Mouse (Mus musculus): ENCODE data around the gene Klrb1. TPM values are rescaled to one million over a fixed set of nuclear protein-coding genes. Genes with fewer than 3 reads are reported as not detected.
"Not testable (repeated sequence)": the region's sequence is repeated elsewhere in the genome, so short reads cannot be mapped to it uniquely, and the experiment has no call there.

Gene Klrb1
- total and polyA plus RNA-seq, 3 experiments: not detected

DNA sequence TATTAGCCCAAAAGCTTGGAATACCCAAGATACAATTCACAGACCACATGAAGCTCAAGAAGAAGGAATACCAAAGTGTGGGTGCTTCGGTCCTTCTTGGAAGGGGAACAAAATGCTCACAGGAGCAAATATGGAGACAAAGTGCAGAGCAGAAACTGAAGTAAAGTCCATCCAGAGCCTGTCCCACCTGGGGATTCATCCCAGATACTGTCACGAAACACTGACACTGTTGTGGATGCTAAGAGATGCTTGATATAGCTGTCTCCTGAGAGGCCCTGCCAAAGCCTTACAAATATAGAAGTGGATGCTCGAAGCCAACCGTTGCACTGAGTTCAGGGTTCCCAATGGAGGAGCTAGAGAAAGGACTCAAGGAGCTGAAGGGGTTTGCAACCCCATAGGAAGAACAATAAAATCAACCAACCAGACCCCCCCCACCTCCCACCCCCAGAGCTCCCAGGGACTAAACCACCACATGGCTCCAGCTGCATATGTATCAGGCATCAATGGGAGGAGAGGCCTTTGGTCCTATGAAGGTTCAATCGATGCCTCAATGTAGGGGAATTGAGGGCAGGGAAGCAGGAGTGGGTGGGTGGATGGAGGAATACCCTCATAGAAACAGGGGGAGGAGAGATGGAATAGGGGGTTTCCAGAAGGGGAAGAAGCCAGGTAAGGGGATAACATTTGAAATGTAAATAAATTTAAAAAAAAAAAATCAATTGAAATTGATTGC is 36.5 kb upstream of the Klrb1 start:
- peaks cover 1% of the 10 kb centered on the region; the same call in 1 of the 2 replicates for H3K4me1 ChIP-seq (ENCODE audit: control insufficient read depth, insufficient read depth, low read length)
- H3K27ac ChIP-seq: no peak overlapping the region
- no peaks in the 10 kb centered on the region for H3K79me2 ChIP-seq (replicated peaks; ENCODE audit: control insufficient read depth, insufficient read depth, low read length)
- H3K9ac ChIP-seq (ENCODE audit: low read depth, low read length): no peak overlapping the region
- H3K27me3 ChIP-seq (ENCODE audit: control insufficient read depth, insufficient read depth, low read length): no peaks in the 10 kb centered on the region
- H3K36me3 ChIP-seq (ENCODE audit: control insufficient read depth, insufficient read depth, low read length): no peaks in the 10 kb centered on the region
- WGBS: 83% methylated on average over 5 of the region's 5 CpGs
- intact Hi-C loops (cut with DNase I): loop anchor here (10.0 kb wide), 1 partner anchor 155 kb away; no protein-coding TSS in a partner anchor
- DNase-seq: no peak
- H3K4me3 ChIP-seq: no peak overlapping the region
- TF ChIP-seq EP300 (IDR thresholded peaks at IDR 0.05; ENCODE audit: insufficient read depth, low read depth, low read length) (no peak), CTCF (IDR thresholded peaks at IDR 0.05) (no peak), POLR2A (IDR thresholded peaks at IDR 0.05; ENCODE audit: insufficient read depth, low read depth, low read length) (no peak)

DNA sequence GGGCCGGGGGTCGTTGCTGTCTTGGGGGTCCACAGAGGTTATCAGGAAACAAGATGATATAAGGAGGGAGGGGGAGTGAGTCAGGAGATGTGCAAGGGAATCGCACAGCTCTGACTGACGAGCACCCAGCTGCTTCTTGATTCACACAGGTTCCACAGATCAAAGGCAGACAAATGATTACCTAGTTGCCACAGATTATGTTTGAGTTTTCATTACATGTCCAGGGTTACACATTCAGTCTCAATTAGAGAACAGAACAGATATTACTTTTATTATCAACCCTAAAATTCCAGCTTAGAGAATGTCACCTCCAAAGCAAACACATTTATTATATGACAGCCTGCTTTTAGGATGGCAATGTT is 32.5 kb upstream of the Klrb1 start:
- not testable (repeated sequence) for H3K9ac ChIP-seq (ENCODE audit: low read depth, low read length); DNase-seq; H3K27ac ChIP-seq; H3K27me3 ChIP-seq (ENCODE audit: control insufficient read depth, insufficient read depth, low read length); H3K4me3 ChIP-seq; H3K79me2 ChIP-seq (replicated peaks; ENCODE audit: control insufficient read depth, insufficient read depth, low read length); H3K36me3 ChIP-seq (ENCODE audit: control insufficient read depth, insufficient read depth, low read length); H3K4me1 ChIP-seq (ENCODE audit: control insufficient read depth, insufficient read depth, low read length)
- WGBS: 47% methylated on average over 4 of the region's 4 CpGs
- intact Hi-C loops (cut with DNase I): loop anchor here (2.0 to 10.0 kb wide), 2 partner anchors 123 to 151 kb away; no protein-coding TSS in a partner anchor

DNA sequence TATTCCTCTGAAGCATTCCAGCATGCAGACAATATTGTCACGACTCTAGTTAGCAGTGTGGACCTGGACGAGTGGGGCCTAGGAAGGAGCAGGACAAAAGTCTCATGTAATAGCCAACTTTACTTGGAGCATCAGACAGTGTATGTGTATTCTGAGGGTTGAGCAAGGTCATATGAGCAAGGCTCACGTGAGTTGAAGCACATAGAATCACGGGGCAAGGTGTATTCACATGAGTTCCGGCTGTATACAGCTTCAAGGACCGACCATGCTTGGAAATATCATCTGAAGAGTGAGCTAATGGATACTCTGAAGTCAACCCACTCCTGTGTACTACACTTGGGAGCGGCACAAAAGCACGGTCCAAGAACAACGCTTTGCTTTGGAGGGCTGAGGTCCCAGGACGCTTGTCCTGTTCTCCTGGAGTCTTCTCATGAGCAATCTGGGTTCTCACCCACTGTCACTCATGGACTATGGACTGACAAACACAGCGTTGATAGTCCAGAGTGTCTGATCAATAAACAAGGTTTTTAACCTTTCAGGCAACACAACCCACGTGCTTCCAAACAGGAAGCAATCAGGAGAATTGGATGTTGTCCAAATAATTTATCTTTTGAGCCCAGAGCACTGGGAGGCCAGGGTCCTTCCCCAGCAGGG is 32.0 kb upstream of the Klrb1 start:
- not testable (repeated sequence) for H3K27me3 ChIP-seq (ENCODE audit: control insufficient read depth, insufficient read depth, low read length); H3K79me2 ChIP-seq (replicated peaks; ENCODE audit: control insufficient read depth, insufficient read depth, low read length); H3K9ac ChIP-seq (ENCODE audit: low read depth, low read length); H3K4me3 ChIP-seq; H3K4me1 ChIP-seq (ENCODE audit: control insufficient read depth, insufficient read depth, low read length); H3K36me3 ChIP-seq (ENCODE audit: control insufficient read depth, insufficient read depth, low read length); H3K27ac ChIP-seq; DNase-seq
- WGBS: 64% methylated on average over 12 of the region's 12 CpGs
- intact Hi-C loops (cut with DNase I): loop anchor here (2.0 to 10.0 kb wide), 2 partner anchors 122 to 150 kb away; no protein-coding TSS in a partner anchor

DNA sequence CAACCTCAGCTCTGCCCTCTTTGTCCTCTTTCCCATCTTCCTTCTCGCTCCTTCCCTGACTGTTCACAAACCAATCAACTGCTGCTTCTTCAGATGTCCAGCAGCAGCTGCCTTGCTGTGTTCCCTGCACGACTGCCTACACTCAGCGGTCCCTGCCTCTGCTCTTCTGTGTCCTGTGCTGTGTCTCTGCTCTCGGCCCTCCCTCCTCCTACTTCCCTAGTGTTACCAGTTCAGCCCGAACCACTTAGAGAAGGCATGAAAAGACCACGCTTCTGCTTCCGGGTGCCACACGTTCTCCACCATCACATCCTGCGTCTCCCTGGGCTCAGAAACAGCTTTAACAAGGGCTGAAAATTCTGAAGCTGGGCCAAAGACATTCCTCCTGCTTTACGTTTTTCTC is 31.4 kb upstream of the Klrb1 start:
- H3K79me2 ChIP-seq (replicated peaks; ENCODE audit: control insufficient read depth, insufficient read depth, low read length); H3K36me3 ChIP-seq (ENCODE audit: control insufficient read depth, insufficient read depth, low read length); H3K4me3 ChIP-seq; H3K27me3 ChIP-seq (ENCODE audit: control insufficient read depth, insufficient read depth, low read length); H3K27ac ChIP-seq; H3K4me1 ChIP-seq (ENCODE audit: control insufficient read depth, insufficient read depth, low read length): not testable (repeated sequence)
- intact Hi-C loops (cut with DNase I): loop anchor here (2.0 to 10.0 kb wide), 2 partner anchors 121 to 149 kb away; no protein-coding TSS in a partner anchor
- DNase-seq: peak; percentile 21 to 32
- 35% methylated on average over 10 of the region's 10 CpGs for WGBS
- H3K9ac ChIP-seq (ENCODE audit: low read depth, low read length): peak overlapping the region; percentile 22

DNA sequence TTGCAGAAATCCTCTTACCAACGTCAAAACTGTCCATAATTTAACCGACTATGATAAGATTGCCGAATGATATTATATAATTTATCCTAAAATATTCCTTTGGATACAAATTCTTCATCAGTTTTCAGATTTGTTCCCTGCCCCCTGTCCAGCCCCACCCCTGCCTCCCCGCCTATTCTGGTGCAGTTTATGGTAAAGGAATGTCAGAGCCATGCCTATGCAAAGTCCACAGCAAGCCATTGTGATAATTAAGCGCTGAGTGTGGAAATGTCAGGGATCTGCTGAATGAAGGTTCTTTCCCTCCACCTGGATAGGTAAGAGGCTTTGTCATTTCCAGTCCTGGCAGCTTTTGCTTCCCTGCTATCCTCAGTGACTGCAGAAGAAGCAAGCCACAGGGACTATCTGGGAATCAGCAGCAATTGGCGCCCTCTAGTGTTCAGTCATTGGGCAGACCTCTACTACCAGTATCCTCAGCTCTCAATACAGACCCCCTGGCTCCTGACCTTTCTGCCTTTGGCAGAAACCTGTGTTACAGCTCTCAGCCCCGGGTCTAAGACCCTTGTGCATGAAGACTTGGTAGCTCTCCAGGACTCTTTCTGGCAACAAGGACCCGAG is 30.9 kb upstream of the Klrb1 start:
- TF ChIP-seq CTCF (IDR thresholded peaks at IDR 0.05): peak; percentile 74
- not testable (repeated sequence) for H3K4me1 ChIP-seq (ENCODE audit: control insufficient read depth, insufficient read depth, low read length); H3K36me3 ChIP-seq (ENCODE audit: control insufficient read depth, insufficient read depth, low read length); H3K79me2 ChIP-seq (replicated peaks; ENCODE audit: control insufficient read depth, insufficient read depth, low read length); H3K4me3 ChIP-seq; H3K27ac ChIP-seq; H3K9ac ChIP-seq (ENCODE audit: low read depth, low read length); H3K27me3 ChIP-seq (ENCODE audit: control insufficient read depth, insufficient read depth, low read length)
- WGBS: 35% methylated on average over 8 of the region's 8 CpGs
- intact Hi-C loops (cut with DNase I): loop anchor here (2.0 to 10.0 kb wide), 2 partner anchors 121 to 149 kb away; no protein-coding TSS in a partner anchor
- peak; percentile 70 to 80 for DNase-seq

DNA sequence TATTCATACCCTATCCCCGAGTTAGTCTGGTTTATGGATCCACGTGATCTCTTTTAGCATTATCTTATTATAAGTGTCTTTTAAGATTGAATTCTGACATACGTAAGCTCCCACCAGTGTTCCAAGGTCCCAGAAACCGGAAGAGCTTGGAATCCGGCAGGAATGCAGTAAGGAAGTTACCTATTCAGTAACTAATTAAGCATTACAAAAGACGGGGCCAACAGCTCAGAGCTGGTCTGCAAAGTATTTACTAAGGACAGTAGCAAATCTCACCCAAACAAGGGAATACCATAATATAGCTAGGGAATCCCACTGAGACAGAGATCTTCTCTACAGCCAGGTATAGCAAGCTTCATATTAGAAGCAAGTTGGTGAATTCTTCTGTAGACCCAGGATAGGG is 24.1 kb upstream of the Klrb1 start:
- H3K4me1 ChIP-seq (ENCODE audit: control insufficient read depth, insufficient read depth, low read length); H3K79me2 ChIP-seq (replicated peaks; ENCODE audit: control insufficient read depth, insufficient read depth, low read length); H3K36me3 ChIP-seq (ENCODE audit: control insufficient read depth, insufficient read depth, low read length); intact Hi-C loops (cut with DNase I); H3K4me3 ChIP-seq; H3K27ac ChIP-seq; H3K27me3 ChIP-seq (ENCODE audit: control insufficient read depth, insufficient read depth, low read length); H3K9ac ChIP-seq (ENCODE audit: low read depth, low read length); DNase-seq: not testable (repeated sequence)
- WGBS: 78% methylated on average over 6 of the region's 6 CpGs
